Comparison of ENCODE assay signal across 24 mouse cellular contexts in the genomic region with DNA sequence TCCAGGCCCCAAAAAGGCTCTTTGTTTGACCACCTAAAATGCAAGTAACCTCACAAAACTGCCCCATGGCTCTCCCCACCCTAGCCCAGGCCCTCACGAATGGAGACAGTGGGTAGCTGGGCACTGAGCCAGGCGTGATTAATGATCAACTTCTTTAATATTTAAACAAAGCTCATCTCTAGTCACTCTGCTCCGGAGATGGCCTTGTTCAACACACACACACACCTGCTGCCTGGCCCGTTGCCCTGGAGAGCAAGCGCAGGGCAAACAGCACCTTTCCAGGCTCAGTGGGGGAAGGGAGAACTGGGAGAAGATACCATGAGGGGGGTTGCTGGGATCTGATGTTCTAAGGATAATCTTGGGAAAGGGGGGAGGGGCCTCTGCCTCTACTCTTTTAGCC. TPM values are rescaled to one million over a fixed set of nuclear protein-coding genes. Genes with fewer than 3 reads are reported as not detected.
A peak's percentile ranks its signal among the peaks of the same experiment; 100 is the strongest.
DNase-seq lines count a peak whose midpoint lies in the region; ATAC-seq and TF ChIP-seq lines count a peak whose summit lies in the region.
"Had no signal": no experiment of that assay in that cellular context is flagged by ENCODE, and none has a peak within 500 bp of the region (broad histone marks: within the 10 kb centered on the region; RNA-seq: fewer than 3 reads in every experiment).

No protein-coding gene starts in this region.

- TF ChIP-seq CTCF in intestine, postnatal 0 days (IDR thresholded peaks at IDR 0.05; ENCODE audit: low read depth): no peak
- TF ChIP-seq CTCF in kidney, postnatal 0 days (IDR thresholded peaks at IDR 0.05; ENCODE audit: low read depth): no peak

- H3K27me3 ChIP-seq in intestine, postnatal 0 days (replicated peaks; ENCODE audit: control insufficient read depth, insufficient read depth, low read length): 0 out of 2 replicates have a peak, but pooled peaks cover 5% of the 10 kb centered on the region
- no peaks in the 10 kb centered on the region for H3K27me3 ChIP-seq in kidney, postnatal 0 days (ENCODE audit: insufficient read depth, low read length)
- H3K27me3 ChIP-seq in liver, embryonic 16.5 days (ENCODE audit: control insufficient read depth, insufficient read depth, low read depth, low read length): peaks cover 52% of the 10 kb centered on the region
- peaks cover 31% of the 10 kb centered on the region for H3K27me3 ChIP-seq in limb, embryonic 10.5 days (ENCODE audit: low read depth, poor library complexity, severe bottlenecking)

- no peak overlapping the region for H3K4me3 ChIP-seq in intestine, postnatal 0 days (ENCODE audit: low read depth, low read length)
- no peak overlapping the region for H3K4me3 ChIP-seq in kidney, postnatal 0 days (replicated peaks; ENCODE audit: low read depth, low read length)
- no peak overlapping the region for H3K4me3 ChIP-seq in liver, embryonic 16.5 days (ENCODE audit: low read depth, low read length)
- H3K4me3 ChIP-seq in limb, embryonic 10.5 days: no peak overlapping the region
- H3K4me3 ChIP-seq: embryonic facial prominence, embryonic 13.5 days; forebrain, embryonic 10.5 days; heart, embryonic 12.5 days; limb, embryonic 12.5 days; lung, embryonic 15.5 days; neural tube, embryonic 12.5 days had no signal

- 8% methylated on average over 5 of the region's 5 CpGs for WGBS in intestine, postnatal 0 days
- WGBS in kidney, postnatal 0 days: 50% methylated on average over 5 of the region's 5 CpGs
- WGBS in liver, embryonic 16.5 days (ENCODE audit: insufficient replicate concordance): 40% methylated on average over 5 of the region's 5 CpGs
- WGBS in limb, embryonic 10.5 days: 64% methylated on average over 5 of the region's 5 CpGs

- peak; percentile 35; the same call in 1 of the 2 replicates for ATAC-seq in intestine, postnatal 0 days
- ATAC-seq in kidney, postnatal 0 days (replicated peaks; ENCODE audit: low FRiP score, low read depth): peak; percentile 57; the same call in 1 of the 2 replicates
- ATAC-seq in liver, embryonic 16.5 days (ENCODE audit: low read depth): peak; percentile 76
- ATAC-seq: inflammation-experienced regulatory T-cells, adult 6 months; Patski had no signal

- H3K4me2 ChIP-seq in intestine, postnatal 0 days (replicated peaks; ENCODE audit: low read depth): no peak overlapping the region
- H3K4me2 ChIP-seq in kidney, postnatal 0 days (ENCODE audit: low read length): no peak overlapping the region
- H3K4me2 ChIP-seq in liver, embryonic 16.5 days (ENCODE audit: low read depth, low read length): no peak overlapping the region
- H3K4me2 ChIP-seq: embryonic facial prominence, embryonic 13.5 days; heart, embryonic 12.5 days; limb, embryonic 12.5 days; lung, embryonic 15.5 days; neural tube, embryonic 12.5 days had no signal

- no peak overlapping the region for H3K9ac ChIP-seq in intestine, postnatal 0 days (ENCODE audit: low read depth, low read length)
- H3K9ac ChIP-seq in kidney, postnatal 0 days (ENCODE audit: low read depth, low read length): no peak overlapping the region
- no peak overlapping the region for H3K9ac ChIP-seq in liver, embryonic 16.5 days (ENCODE audit: low read depth, low read length)
- H3K9ac ChIP-seq: embryonic facial prominence, embryonic 13.5 days; heart, embryonic 12.5 days; limb, embryonic 12.5 days; lung, embryonic 15.5 days; neural tube, embryonic 12.5 days had no signal

- H3K27ac ChIP-seq in intestine, postnatal 0 days (ENCODE audit: low read depth, low read length): no peak overlapping the region
- H3K27ac ChIP-seq in kidney, postnatal 0 days: no peak overlapping the region
- H3K27ac ChIP-seq in liver, embryonic 16.5 days (ENCODE audit: low read length): no peak overlapping the region
- H3K27ac ChIP-seq in limb, embryonic 10.5 days: no peak overlapping the region
- H3K27ac ChIP-seq: embryonic facial prominence, embryonic 13.5 days; forebrain, embryonic 10.5 days; limb, embryonic 12.5 days; lung, embryonic 15.5 days; neural tube, embryonic 12.5 days had no signal

- 0 out of 2 replicates have a peak, but pooled peaks cover 5% of the 10 kb centered on the region for H3K4me1 ChIP-seq in intestine, postnatal 0 days (replicated peaks; ENCODE audit: control insufficient read depth, insufficient read depth, low read length)
- no peaks in the 10 kb centered on the region for H3K4me1 ChIP-seq in kidney, postnatal 0 days (replicated peaks; ENCODE audit: insufficient read depth, low read length)
- no peaks in the 10 kb centered on the region for H3K4me1 ChIP-seq in liver, embryonic 16.5 days (ENCODE audit: control insufficient read depth, low read depth, low read length)
- peaks cover 7% of the 10 kb centered on the region for H3K4me1 ChIP-seq in limb, embryonic 10.5 days
- H3K4me1 ChIP-seq: lung, embryonic 15.5 days had no signal

- no peaks in the 10 kb centered on the region for H3K9me3 ChIP-seq in intestine, postnatal 0 days (ENCODE audit: control insufficient read depth)
- H3K9me3 ChIP-seq in kidney, postnatal 0 days (replicated peaks; ENCODE audit: low read length): no peaks in the 10 kb centered on the region
- no peaks in the 10 kb centered on the region for H3K9me3 ChIP-seq in liver, embryonic 16.5 days (replicated peaks; ENCODE audit: control insufficient read depth, low read length)
- no peaks in the 10 kb centered on the region for H3K9me3 ChIP-seq in limb, embryonic 10.5 days (replicated peaks)
- H3K9me3 ChIP-seq: embryonic facial prominence, embryonic 13.5 days; forebrain, embryonic 10.5 days; heart, embryonic 12.5 days; limb, embryonic 12.5 days; lung, embryonic 15.5 days; neural tube, embryonic 12.5 days had no signal

- H3K36me3 ChIP-seq in intestine, postnatal 0 days (ENCODE audit: control insufficient read depth, insufficient read depth): no peaks in the 10 kb centered on the region
- no peaks in the 10 kb centered on the region for H3K36me3 ChIP-seq in kidney, postnatal 0 days (ENCODE audit: insufficient read depth, low read length)
- no peaks in the 10 kb centered on the region for H3K36me3 ChIP-seq in liver, embryonic 16.5 days (ENCODE audit: control insufficient read depth, insufficient read depth)
- no peaks in the 10 kb centered on the region for H3K36me3 ChIP-seq in limb, embryonic 10.5 days
- H3K36me3 ChIP-seq: embryonic facial prominence, embryonic 13.5 days; forebrain, embryonic 10.5 days; heart, embryonic 12.5 days; limb, embryonic 12.5 days; lung, embryonic 15.5 days; neural tube, embryonic 12.5 days had no signal

- DNase-seq in cerebellum, postnatal 14 days: peak; percentile 39 to 56
- no peak for DNase-seq in cerebellum, postnatal 4 days (ENCODE audit: low spot score in 2 of 2)
- DNase-seq in kidney, postnatal 0 days (ENCODE audit: low spot score): no peak
- no peak for DNase-seq in limb, embryonic 10.5 days (ENCODE audit: low spot score)
- DNase-seq in layer of hippocampus, postnatal 36 days: no peak
- DNase-seq in embryo, embryonic 10 days (ENCODE audit: low spot score): no peak
- DNase-seq: cerebellum, postnatal 36 days; gastrocnemius, postnatal 14 days; heart, postnatal 4 days; thymus, adult 2 months had no signal

RNA-seq across cellular contexts. Expression of gene Kcnh6, which starts 2.0 kb away (rescaled TPM):
- polyA plus RNA-seq in intestine, postnatal 0 days (2015; fragmentation: Nextera tagmentation; extraction: Ambion mirVana): 0.94 and 1.6 TPM in 2 replicates
- polyA plus RNA-seq in kidney, postnatal 0 days (2015; fragmentation: Nextera tagmentation; extraction: Ambion mirVana): 0.05 and 0.10 TPM in 2 replicates
- 0.05 and 0.08 TPM in 2 replicates for polyA plus RNA-seq in liver, embryonic 16.5 days (2015; fragmentation: Nextera tagmentation; extraction: Ambion mirVana)
- polyA plus RNA-seq in limb, embryonic 10.5 days (2016; fragmentation: Nextera tagmentation; extraction: Ambion mirVana): 0.24 and 0.36 TPM in 2 replicates
- 1 to 10 TPM in 1 of 2 experiments, under 1 TPM in 1; 0.99 to 1.0 TPM for total RNA-seq in layer of hippocampus, postnatal 36 days (2021)
- total RNA-seq: gastrocnemius, postnatal 14 days had no signal
- polyA plus RNA-seq: heart, embryonic 12.5 days; Patski had no signal

RNA-seq across cellular contexts. Expression of gene Ace3, which starts 11.5 kb away (rescaled TPM):
- not detected in 2 replicates for polyA plus RNA-seq in intestine, postnatal 0 days (2015; fragmentation: Nextera tagmentation; extraction: Ambion mirVana)
- 0.06 TPM in 1 of 2 replicates, not detected in the other for polyA plus RNA-seq in kidney, postnatal 0 days (2015; fragmentation: Nextera tagmentation; extraction: Ambion mirVana)
- polyA plus RNA-seq in liver, embryonic 16.5 days (2015; fragmentation: Nextera tagmentation; extraction: Ambion mirVana): not detected in 2 replicates
- polyA plus RNA-seq in limb, embryonic 10.5 days (2016; fragmentation: Nextera tagmentation; extraction: Ambion mirVana): not detected in 2 replicates
- total RNA-seq in layer of hippocampus, postnatal 36 days (2021): not detected
- total RNA-seq: adrenal gland, postnatal 4 days; gastrocnemius, postnatal 14 days; heart, postnatal 4 days; layer of hippocampus, postnatal 25 days; megakaryocyte progenitor cell, adult 5-6 weeks had no signal
- polyA plus RNA-seq: embryonic facial prominence, embryonic 13.5 days; forebrain, embryonic 10.5 days; heart, embryonic 12.5 days; inflammation-experienced regulatory T-cells, adult 6 months; limb, embryonic 12.5 days; neural tube, embryonic 12.5 days; Patski; stomach, embryonic 14.5 days; thymus, adult 2 months had no signal

RNA-seq across cellular contexts. Expression of gene Dcaf7, which starts 30.7 kb away (rescaled TPM):
- polyA plus RNA-seq in intestine, postnatal 0 days (2015; fragmentation: Nextera tagmentation; extraction: Ambion mirVana): 30.8 and 31.3 TPM in 2 replicates
- polyA plus RNA-seq in kidney, postnatal 0 days (2015; fragmentation: Nextera tagmentation; extraction: Ambion mirVana): 41.0 and 43.1 TPM in 2 replicates
- polyA plus RNA-seq in liver, embryonic 16.5 days (2015; fragmentation: Nextera tagmentation; extraction: Ambion mirVana): 25.1 and 27.5 TPM in 2 replicates
- 85.5 and 95.1 TPM in 2 replicates for polyA plus RNA-seq in limb, embryonic 10.5 days (2016; fragmentation: Nextera tagmentation; extraction: Ambion mirVana)
- 100 to 1,000 TPM; 137 to 141 TPM for total RNA-seq in layer of hippocampus, postnatal 36 days (2021)

RNA-seq across cellular contexts. Expression of gene Ace, which starts 38.2 kb away (rescaled TPM):
- 222 and 231 TPM in 2 replicates for polyA plus RNA-seq in intestine, postnatal 0 days (2015; fragmentation: Nextera tagmentation; extraction: Ambion mirVana)
- 24.4 and 26.0 TPM in 2 replicates for polyA plus RNA-seq in kidney, postnatal 0 days (2015; fragmentation: Nextera tagmentation; extraction: Ambion mirVana)
- polyA plus RNA-seq in liver, embryonic 16.5 days (2015; fragmentation: Nextera tagmentation; extraction: Ambion mirVana): 0.06 and 0.24 TPM in 2 replicates
- polyA plus RNA-seq in limb, embryonic 10.5 days (2016; fragmentation: Nextera tagmentation; extraction: Ambion mirVana): 0.08 and 0.16 TPM in 2 replicates
- total RNA-seq in layer of hippocampus, postnatal 36 days (2021): 1 to 10 TPM; 5.0 to 8.1 TPM
- polyA plus RNA-seq: inflammation-experienced regulatory T-cells, adult 6 months had no signal

RNA-seq across cellular contexts. Expression of gene Cyb561, which starts 52.8 kb away (rescaled TPM):
- 48.3 and 50.3 TPM in 2 replicates for polyA plus RNA-seq in intestine, postnatal 0 days (2015; fragmentation: Nextera tagmentation; extraction: Ambion mirVana)
- polyA plus RNA-seq in kidney, postnatal 0 days (2015; fragmentation: Nextera tagmentation; extraction: Ambion mirVana): 34.0 and 35.2 TPM in 2 replicates
- polyA plus RNA-seq in liver, embryonic 16.5 days (2015; fragmentation: Nextera tagmentation; extraction: Ambion mirVana): 0.79 and 1.1 TPM in 2 replicates
- 6.2 and 7.1 TPM in 2 replicates for polyA plus RNA-seq in limb, embryonic 10.5 days (2016; fragmentation: Nextera tagmentation; extraction: Ambion mirVana)
- 10 to 100 TPM; 47.8 to 50.0 TPM for total RNA-seq in layer of hippocampus, postnatal 36 days (2021)

Comparison
In these comparisons a context has a peak if more than half of its experiments do, and no peak if none do; other contexts are left out.
1. DNase-seq: peak in cerebellum, postnatal 14 days (2 of 2); none in cerebellum, postnatal 4 days (0 of 2), kidney, postnatal 0 days (single experiment), limb, embryonic 10.5 days (single experiment), layer of hippocampus, postnatal 36 days (0 of 2) and embryo, embryonic 10 days (single experiment).
2. Peak in every context shown above with its lines, with median percentiles within 50 percentile points of each other: ATAC-seq.